Mouse (Mus musculus) thymus, adult 2 months (tissue): Measurements from ENCODE around the gene Hdac5.

Experiments
- CTCF ChIP-seq: fragments of 200-500 bp; IDR thresholded peaks from 2 replicates; pipeline ENCODE4 v1.5.1; 2012; ENCODE audit warnings: mild to moderate bottlenecking, control low read depth, low read length, moderate library complexity, borderline replicate concordance; ENCODE audit not compliant: control insufficient read depth, poor library complexity, insufficient read depth; ENCODE audit errors: extremely low read depth
- POLR2A ChIP-seq: fragments of 200-500 bp; IDR thresholded peaks from 2 replicates; pipeline ENCODE4 v1.6.1; 2012; ENCODE audit warnings: mild to moderate bottlenecking, low read length, control low read depth, moderate library complexity; ENCODE audit not compliant: control insufficient read depth, poor library complexity, insufficient read depth; ENCODE audit errors: extremely low read depth

DNA sequence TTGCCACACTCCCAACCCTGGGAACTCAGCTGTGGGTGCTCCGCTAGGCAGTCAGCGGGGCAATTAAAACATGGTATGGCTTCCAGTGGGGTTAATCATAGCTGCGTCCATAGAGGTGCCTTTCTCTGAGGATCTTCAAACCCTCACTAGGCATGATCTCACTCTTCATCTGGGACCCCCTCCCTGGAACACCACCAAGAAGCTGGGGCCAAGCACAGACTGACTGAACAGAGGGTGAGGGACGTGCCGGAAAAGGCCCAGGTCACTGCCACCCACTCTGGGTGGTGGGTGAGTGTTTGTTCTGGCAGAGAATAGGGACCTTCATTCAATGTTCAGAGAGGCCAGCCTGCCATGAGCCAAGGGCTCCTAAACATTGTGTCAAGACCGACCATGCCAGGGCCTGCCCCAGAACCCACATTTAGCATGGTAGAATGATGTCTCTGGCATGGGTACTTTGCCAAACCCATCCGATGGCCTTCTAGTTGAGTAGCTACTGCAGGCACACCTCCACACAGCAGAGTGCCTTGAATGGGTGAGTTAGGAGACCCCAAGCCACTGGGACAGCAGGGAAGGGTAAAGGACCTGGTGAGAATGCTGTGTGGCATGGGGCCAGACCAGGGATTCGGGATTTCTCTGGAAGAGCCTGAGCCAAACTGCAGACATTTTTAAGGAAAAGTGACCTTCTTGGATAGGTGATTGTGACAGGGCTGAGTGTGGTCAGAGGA is 36.8 kb upstream of the Hdac5 start:
- TF ChIP-seq POLR2A (no peak), CTCF (no peak)
